Mouse (Mus musculus): ENCODE data around the gene Mast3.

GRCm38 (mm10) chr8:70843941-70844340 lies 39.1 kb upstream of the Mast3 start:
- no peak for TF ChIP-seq POLR2A (IDR thresholded peaks at IDR 0.05; ENCODE audit: low read depth, low read length)
- TF ChIP-seq CTCF (IDR thresholded peaks at IDR 0.05; ENCODE audit: extremely low read depth, insufficient read depth, insufficient read length, insufficient replicate concordance), result no peak

All from spleen, adult 2 months (tissue).